Mouse (Mus musculus) left cerebral cortex, postnatal 10 days (tissue): ENCODE data around the gene Angel1. TPM values are rescaled to one million over a fixed set of nuclear protein-coding genes. Genes with fewer than 3 reads are reported as not detected.

Experiments used
- total RNA-seq, 2 experiments: library from RNA; stranded (reverse); gene quantifications; 2 replicates each; pipeline ENCODE4 v1.2.3; 2021

Angel1 gene
- total RNA-seq, 2 experiments from 2014 or later, result 9.0 to 9.8 TPM

Other genes with a start within 250 kb of the Angel1 start
- gene Vash1, start 47.8 kb downstream of the Angel1 start, total RNA-seq, result 100 to 1,000 TPM in 1 of 2 experiments, 10 to 100 TPM in 1; 92.6 to 100 TPM
- gene Lrrc74a, start 7.9 kb upstream of the Angel1 start, total RNA-seq, result not detected
- gene Irf2bpl, start 158.3 kb upstream of the Angel1 start, total RNA-seq, result 10 to 100 TPM; 86.4 to 89.5 TPM
- gene Cipc, start 220.6 kb upstream of the Angel1 start, total RNA-seq, result 10 to 100 TPM; 59.9 to 61.9 TPM